Mouse (Mus musculus) brain, embryonic 14.5 days (tissue): ENCODE data around the gene Dapk2. TPM values are rescaled to one million over a fixed set of nuclear protein-coding genes. Genes with fewer than 3 reads are reported as not detected.
A peak's percentile ranks its signal among the peaks of the same experiment; 100 is the strongest.

Source experiments
- DNase-seq: peaks from one replicate; pipeline ENCODE4 v3.0.0-alpha.2; 2011; ENCODE audit warnings: low read depth
- CTCF ChIP-seq: fragments of 200-500 bp; IDR thresholded peaks from 2 replicates; pipeline ENCODE4 v1.5.1; 2012; ENCODE audit warnings: inconsistent platforms, mild to moderate bottlenecking, moderate library complexity, borderline replicate concordance; ENCODE audit not compliant: insufficient read depth, insufficient read length; ENCODE audit errors: extremely low read depth
- POLR2A ChIP-seq: fragments of 200-500 bp; IDR thresholded peaks from 2 replicates; pipeline ENCODE4 v1.6.1; 2012; ENCODE audit warnings: mild to moderate bottlenecking, inconsistent platforms, borderline replicate concordance; ENCODE audit not compliant: poor library complexity, insufficient read depth, insufficient read length, severe bottlenecking; ENCODE audit errors: extremely low read depth
- polyA plus RNA-seq: library from polyadenylated mRNA; depleted of rRNA; stranded (reverse); fragments of >200 nt; gene quantifications from 2 replicates; pipeline ENCODE4 v1.2.3, GENCODE M21; 2012

Dapk2 gene
- polyA plus RNA-seq, 1 experiment = 1.1 TPM

GRCm38 (mm10) chr9:66265645-66266044 lies 107.6 kb downstream of the Dapk2 start:
- DNase-seq = no peak
- TF ChIP-seq CTCF = no peak
- no peak for TF ChIP-seq POLR2A

- TF ChIP-seq POLR2A (no peak), CTCF (no peak)
Measured at GRCm38 (mm10) chr9:66266237-66267170, 108.5 kb downstream of the Dapk2 start.

GRCm38 (mm10) chr9:66268804-66269203 lies 110.8 kb downstream of the Dapk2 start:
- no peak for DNase-seq
- no peak for TF ChIP-seq POLR2A
- peak; percentile 14; the same call in 1 of the 2 replicates for TF ChIP-seq CTCF

More at GRCm38 (mm10) chr9:66266237-66267170, 108.5 kb downstream of the Dapk2 start:
- no peak for DNase-seq

GRCm38 (mm10) chr9:66270038-66270437 lies 112.0 kb downstream of the Dapk2 start:
- TF ChIP-seq CTCF (no peak), POLR2A (no peak)
- peak; percentile 37 for DNase-seq

- no peak for DNase-seq
- TF ChIP-seq CTCF (no peak), POLR2A (no peak)
Measured at GRCm38 (mm10) chr9:66271726-66272125, 113.7 kb downstream of the Dapk2 start.

GRCm38 (mm10) chr9:66273632-66274031 lies 115.6 kb downstream of the Dapk2 start:
- TF ChIP-seq CTCF (no peak), POLR2A (no peak)
- no peak for DNase-seq

- no peak for TF ChIP-seq POLR2A
- TF ChIP-seq CTCF = no peak
- no peak for DNase-seq
Measured at GRCm38 (mm10) chr9:66274657-66275056, 116.6 kb downstream of the Dapk2 start.

GRCm38 (mm10) chr9:66275267-66275991 lies 117.4 kb downstream of the Dapk2 start:
- DNase-seq = peak; percentile 92
- no peak for TF ChIP-seq CTCF
- TF ChIP-seq POLR2A = no peak

GRCm38 (mm10) chr9:66276062-66276461 lies 118.0 kb downstream of the Dapk2 start:
- TF ChIP-seq POLR2A (no peak), CTCF (no peak)
- peak; percentile 67 for DNase-seq

GRCm38 (mm10) chr9:66276697-66277385 lies 118.8 kb downstream of the Dapk2 start:
- peak; percentile 31 for DNase-seq
- no peak for TF ChIP-seq CTCF
- no peak for TF ChIP-seq POLR2A

- no peak for DNase-seq
- no peak for TF ChIP-seq POLR2A
- no peak for TF ChIP-seq CTCF
Measured at GRCm38 (mm10) chr9:66279647-66280046, 121.6 kb downstream of the Dapk2 start.

- TF ChIP-seq POLR2A (no peak), CTCF (no peak)
Measured at GRCm38 (mm10) chr9:66280496-66280895, 122.5 kb downstream of the Dapk2 start.

More at GRCm38 (mm10) chr9:66280496-66280895, 122.5 kb downstream of the Dapk2 start:
- no peak for DNase-seq
